Mouse (Mus musculus): ENCODE results near the gene Cd27. TPM values are rescaled to one million over a fixed set of nuclear protein-coding genes. Genes with fewer than 3 reads are reported as not detected.
A peak's percentile ranks its signal among the peaks of the same experiment; 100 is the strongest.

Cd27 gene
- polyA plus RNA-seq, 1 experiment from 2014 or later = 2.4 TPM

- Histone ChIP-seq H3K36me3 (ENCODE audit: insufficient read depth, low read length) (peaks cover 11% of the 10 kb centered on the region; the same call in 1 of the 2 replicates), H3K4me3 (ENCODE audit: low read depth, low read length) (no peak overlapping the region), H3K4me1 (ENCODE audit: insufficient read depth, low read depth, low read length) (no peaks in the 10 kb centered on the region), H3K27ac (ENCODE audit: low read length) (no peak overlapping the region), H3K9ac (replicated peaks; ENCODE audit: low read depth) (no peak overlapping the region), H3K9me3 (ENCODE audit: low read length) (no peaks in the 10 kb centered on the region), H3K4me2 (replicated peaks; ENCODE audit: low read depth, low read length) (no peak overlapping the region), H3K27me3 (replicated peaks; ENCODE audit: insufficient read depth, low read length) (no peaks in the 10 kb centered on the region)
- DNase-seq (ENCODE audit: low spot score) = no peak
- TF ChIP-seq CTCF (IDR thresholded peaks at IDR 0.05) = no peak
- no peak for TF ChIP-seq EP300 (IDR thresholded peaks at IDR 0.05)
- 30% methylated on average over 2 of the region's 2 CpGs for WGBS
- no peak for ATAC-seq
These were observed 14.7 kb downstream of the Cd27 start for GRCm38 (mm10) chr6:125222146-125222545.

GRCm38 (mm10) chr6:125221115-125221745 lies 15.6 kb downstream of the Cd27 start:
- ATAC-seq (no peak), DNase-seq (ENCODE audit: low spot score) (no peak)
- Histone ChIP-seq H3K4me3 (ENCODE audit: low read depth, low read length) (no peak overlapping the region), H3K4me2 (replicated peaks; ENCODE audit: low read depth, low read length) (no peak overlapping the region), H3K9ac (replicated peaks; ENCODE audit: low read depth) (no peak overlapping the region), H3K9me3 (ENCODE audit: low read length) (no peaks in the 10 kb centered on the region), H3K27ac (ENCODE audit: low read length) (no peak overlapping the region), H3K4me1 (ENCODE audit: insufficient read depth, low read depth, low read length) (no peaks in the 10 kb centered on the region), H3K27me3 (replicated peaks; ENCODE audit: insufficient read depth, low read length) (no peaks in the 10 kb centered on the region), H3K36me3 (ENCODE audit: insufficient read depth, low read length) (peaks cover 11% of the 10 kb centered on the region; the same call in 1 of the 2 replicates)
- 91% methylated on average over 20 of the region's 20 CpGs for WGBS
- TF ChIP-seq EP300 (IDR thresholded peaks at IDR 0.05) (no peak), CTCF (IDR thresholded peaks at IDR 0.05) (no peak)

- ATAC-seq (no peak), DNase-seq (ENCODE audit: low spot score) (peak; percentile 77)
- Histone ChIP-seq H3K27ac (ENCODE audit: low read length) (no peak overlapping the region), H3K27me3 (replicated peaks; ENCODE audit: insufficient read depth, low read length) (no peaks in the 10 kb centered on the region), H3K36me3 (ENCODE audit: insufficient read depth, low read length) (no peaks in the 10 kb centered on the region), H3K9me3 (ENCODE audit: low read length) (no peaks in the 10 kb centered on the region), H3K9ac (replicated peaks; ENCODE audit: low read depth) (no peak overlapping the region), H3K4me3 (ENCODE audit: low read depth, low read length) (no peak overlapping the region), H3K4me2 (replicated peaks; ENCODE audit: low read depth, low read length) (no peak overlapping the region), H3K4me1 (ENCODE audit: insufficient read depth, low read depth, low read length) (no peaks in the 10 kb centered on the region)
- WGBS = 66% methylated on average over 4 of the region's 4 CpGs
- TF ChIP-seq CTCF (IDR thresholded peaks at IDR 0.05) (peak; percentile 92), EP300 (IDR thresholded peaks at IDR 0.05) (no peak)
These were observed 17.8 kb downstream of the Cd27 start for GRCm38 (mm10) chr6:125218963-125219362.

- H3K27ac ChIP-seq (ENCODE audit: low read length) = no peak overlapping the region
- no peaks in the 10 kb centered on the region for H3K4me1 ChIP-seq (ENCODE audit: insufficient read depth, low read depth, low read length)
- no peak overlapping the region for H3K4me2 ChIP-seq (replicated peaks; ENCODE audit: low read depth, low read length)
- H3K9me3 ChIP-seq (ENCODE audit: low read length) = no peaks in the 10 kb centered on the region
- H3K9ac ChIP-seq (replicated peaks; ENCODE audit: low read depth) = no peak overlapping the region
- WGBS = 78% methylated on average over 11 of the region's 11 CpGs
- DNase-seq (ENCODE audit: low spot score) (no peak), ATAC-seq (no peak)
- no peaks in the 10 kb centered on the region for H3K36me3 ChIP-seq (ENCODE audit: insufficient read depth, low read length)
- no peak for TF ChIP-seq EP300 (IDR thresholded peaks at IDR 0.05)
- no peak for TF ChIP-seq CTCF (IDR thresholded peaks at IDR 0.05)
- H3K4me3 ChIP-seq (ENCODE audit: low read depth, low read length) = no peak overlapping the region
- H3K27me3 ChIP-seq (replicated peaks; ENCODE audit: insufficient read depth, low read length) = no peaks in the 10 kb centered on the region
These were observed 18.9 kb downstream of the Cd27 start for GRCm38 (mm10) chr6:125217899-125218298.

GRCm38 (mm10) chr6:125216898-125217297 lies 19.9 kb downstream of the Cd27 start:
- Histone ChIP-seq H3K4me3 (ENCODE audit: low read depth, low read length) (no peak overlapping the region), H3K4me2 (replicated peaks; ENCODE audit: low read depth, low read length) (no peak overlapping the region), H3K27me3 (replicated peaks; ENCODE audit: insufficient read depth, low read length) (no peaks in the 10 kb centered on the region), H3K9me3 (ENCODE audit: low read length) (no peaks in the 10 kb centered on the region), H3K9ac (replicated peaks; ENCODE audit: low read depth) (no peak overlapping the region), H3K36me3 (ENCODE audit: insufficient read depth, low read length) (no peaks in the 10 kb centered on the region), H3K4me1 (ENCODE audit: insufficient read depth, low read depth, low read length) (no peaks in the 10 kb centered on the region), H3K27ac (ENCODE audit: low read length) (no peak overlapping the region)
- WGBS = 77% methylated on average over 2 of the region's 2 CpGs
- DNase-seq (ENCODE audit: low spot score) = no peak
- no peak for ATAC-seq
- no peak for TF ChIP-seq CTCF (IDR thresholded peaks at IDR 0.05)
- TF ChIP-seq EP300 (IDR thresholded peaks at IDR 0.05) = no peak

GRCm38 (mm10) chr6:125215148-125215954 lies 21.5 kb downstream of the Cd27 start, which contains the start of gene Vamp1:
TSS of gene Vamp1 (plus strand) at chr6:125215551.
- peak within 1 kb of the TSS; percentile 99 for H3K4me2 ChIP-seq (replicated peaks; ENCODE audit: low read depth, low read length)
- no peaks in the 10 kb centered on the region for H3K4me1 ChIP-seq (ENCODE audit: insufficient read depth, low read depth, low read length)
- H3K27me3 ChIP-seq (replicated peaks; ENCODE audit: insufficient read depth, low read length) = no peaks in the 10 kb centered on the region
- no peaks in the 10 kb centered on the region for H3K9me3 ChIP-seq (ENCODE audit: low read length)
- peak; percentile 99 for DNase-seq (ENCODE audit: low spot score)
- peak; percentile 98 for ATAC-seq
- no peaks in the 10 kb centered on the region for H3K36me3 ChIP-seq (ENCODE audit: insufficient read depth, low read length)
- peak within 1 kb of the TSS; percentile 68 for H3K4me3 ChIP-seq (ENCODE audit: low read depth, low read length)
- WGBS = under 1% methylated on average over 48 of the region's 48 CpGs
- peak within 1 kb of the TSS; percentile 58 for H3K9ac ChIP-seq (replicated peaks; ENCODE audit: low read depth)
- TF ChIP-seq CTCF (IDR thresholded peaks at IDR 0.05) = peak; percentile 9; the same call in 1 of the 2 replicates
- TF ChIP-seq EP300 (IDR thresholded peaks at IDR 0.05) = no peak
- peak within 1 kb of the TSS; percentile 83 for H3K27ac ChIP-seq (ENCODE audit: low read length)
